Comparison of ENCODE assay signal across 21 mouse cellular contexts in the genomic region with DNA sequence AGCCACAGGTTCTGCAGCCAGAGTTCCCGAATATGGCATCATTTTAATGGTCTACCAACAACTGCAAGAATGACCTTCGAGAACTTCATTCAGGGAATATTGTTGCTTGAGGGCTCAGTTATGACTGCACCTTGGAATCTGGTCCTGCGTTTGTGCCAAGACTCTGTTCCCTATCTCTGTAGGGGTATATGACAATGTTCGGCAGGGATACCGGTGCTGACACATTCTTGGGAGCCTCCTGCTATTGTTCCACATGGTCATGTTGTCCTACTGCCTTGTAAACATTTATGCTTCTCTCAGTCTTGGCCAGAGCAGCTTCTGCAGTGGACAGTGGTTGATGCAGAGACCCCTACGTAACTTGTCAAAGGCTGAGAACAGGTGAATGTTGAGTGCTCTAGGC.
"Had no signal": no experiment of that assay in that cellular context is flagged by ENCODE, and none has a peak within 500 bp of the region (broad histone marks: within the 10 kb centered on the region; RNA-seq: fewer than 3 reads in every experiment).

No protein-coding gene starts in this region.

- DNase-seq: gastrocnemius, postnatal 14 days; gastrocnemius, postnatal 36 days; heart, adult 11 months; heart, adult 2 months; heart, postnatal 14 days; heart, postnatal 36 days; kidney, adult 11 months; kidney, adult 2 months; kidney, adult 9 months; kidney, postnatal 14 days; kidney, postnatal 36 days; layer of hippocampus, adult 9-11 months; layer of hippocampus, postnatal 36 days; left cerebral cortex, postnatal 4 days had no signal

- H3K4me3 ChIP-seq: heart, adult 2 months; heart, embryonic 13.5 days; heart, embryonic 15.5 days; hindbrain, embryonic 13.5 days; hindbrain, embryonic 15.5 days; kidney, embryonic 15.5 days; limb, embryonic 13.5 days; limb, embryonic 15.5 days had no signal

- H3K4me1 ChIP-seq: heart, embryonic 13.5 days; heart, embryonic 15.5 days had no signal
